Mouse (Mus musculus): ENCODE results near the gene Snx20.

Snx20 gene

GRCm38 (mm10) chr8:88603446-88603989, 32.4 kb downstream of the Snx20 start:
- no peak for DNase-seq

GRCm38 (mm10) chr8:88599491-88599890, 36.4 kb downstream of the Snx20 start:
- no peak for DNase-seq

GRCm38 (mm10) chr8:88598578-88598977, 37.4 kb downstream of the Snx20 start:
- DNase-seq = no peak

GRCm38 (mm10) chr8:88596042-88596441, 39.9 kb downstream of the Snx20 start:
- no peak for DNase-seq

- no peak for DNase-seq
Observed at GRCm38 (mm10) chr8:88593947-88594346, 42.0 kb downstream of the Snx20 start.

- no peak for DNase-seq
Observed at GRCm38 (mm10) chr8:88590226-88590625, 45.7 kb downstream of the Snx20 start.

GRCm38 (mm10) chr8:88588205-88588889, 47.6 kb downstream of the Snx20 start:
- no peak for DNase-seq

GRCm38 (mm10) chr8:88583863-88584262, 52.1 kb downstream of the Snx20 start:
- DNase-seq = no peak

- no peak for DNase-seq
Observed at GRCm38 (mm10) chr8:88580785-88581184, 55.1 kb downstream of the Snx20 start.

GRCm38 (mm10) chr8:88579668-88580330, 56.1 kb downstream of the Snx20 start:
- DNase-seq = no peak

GRCm38 (mm10) chr8:88579246-88579645, 56.7 kb downstream of the Snx20 start:
- DNase-seq = no peak

- DNase-seq = no peak
Observed at GRCm38 (mm10) chr8:88578413-88579175, 57.3 kb downstream of the Snx20 start.

GRCm38 (mm10) chr8:88577666-88578065, 58.3 kb downstream of the Snx20 start:
- no peak for DNase-seq
